Mouse (Mus musculus) bone marrow, adult 2 months (tissue): ENCODE data around the gene Smco4. TPM values are rescaled to one million over a fixed set of nuclear protein-coding genes. Genes with fewer than 3 reads are reported as not detected.

ENCODE experiments used
- H3K27ac ChIP-seq: fragments of 200-500 bp; 2 replicates; pipeline ENCODE4 v1.5.1; 2012; ENCODE audit warnings: low read depth, mild to moderate bottlenecking, control low read depth, inconsistent platforms, low read length; ENCODE audit not compliant: control insufficient read depth, poor library complexity, insufficient read depth
- H3K4me1 ChIP-seq: fragments of 200-500 bp; 2 replicates; pipeline ENCODE4 v1.6.1; 2011; ENCODE audit warnings: low read length; ENCODE audit not compliant: control insufficient read depth, insufficient read depth
- H3K4me3 ChIP-seq: fragments of 200-500 bp; replicated peaks from 2 replicates; pipeline ENCODE3; 2011; ENCODE audit warnings: mild to moderate bottlenecking, low read depth, low read length, control low read depth; ENCODE audit not compliant: control insufficient read depth
- CTCF ChIP-seq: fragments of 200-500 bp; IDR thresholded peaks from 2 replicates; pipeline ENCODE4 v1.5.1; 2011; ENCODE audit warnings: low read length, control low read depth; ENCODE audit not compliant: control insufficient read depth, insufficient read depth
- POLR2A ChIP-seq: fragments of 200-500 bp; IDR thresholded peaks from 2 replicates; pipeline ENCODE4 v1.6.1; 2011; ENCODE audit warnings: low read depth, mild to moderate bottlenecking, control low read depth, low read length, borderline replicate concordance; ENCODE audit not compliant: control insufficient read depth
- WGBS: fragments of 180-500 bp; shearing (Covaris S2); methylation state at CpG from one replicate; pipeline ENCODE4 v1.1.7; 2018; 5-methylcytosine and 5-hydroxymethylcytosine counted together
- polyA plus RNA-seq: library from polyadenylated mRNA; stranded (reverse); fragments of >200 nt; gene quantifications from 2 replicates; pipeline ENCODE4 v1.2.4, GENCODE M21; 2011; ENCODE audit warnings: low replicate concordance; ENCODE audit not compliant: missing spikeins, insufficient read depth, insufficient read length

Gene Smco4
- polyA plus RNA-seq, 1 experiment: 11.1 TPM

- Histone ChIP-seq H3K4me3 (no peak overlapping the region), H3K27ac (no peak overlapping the region), H3K4me1 (peaks cover 4% of the 10 kb centered on the region; the same call in 1 of the 2 replicates)
- TF ChIP-seq CTCF (no peak), POLR2A (no peak)
- 63% methylated on average over 7 of the region's 7 CpGs for WGBS
These were observed 19.7 kb downstream of the Smco4 start for GRCm38 (mm10) chr9:15512918-15513317.

GRCm38 (mm10) chr9:15516007-15516406, 22.8 kb downstream of the Smco4 start:
- Histone ChIP-seq H3K4me3 (no peak overlapping the region), H3K4me1 (peaks cover 4% of the 10 kb centered on the region; the same call in 1 of the 2 replicates), H3K27ac (no peak overlapping the region)
- TF ChIP-seq CTCF (no peak), POLR2A (no peak)
- WGBS: 71% methylated on average over 2 of the region's 2 CpGs

- peaks cover 4% of the 10 kb centered on the region; the same call in 1 of the 2 replicates for H3K4me1 ChIP-seq
- 94% methylated on average over 4 of the region's 4 CpGs for WGBS
- TF ChIP-seq POLR2A (no peak), CTCF (no peak)
- no peak overlapping the region for H3K4me3 ChIP-seq
- H3K27ac ChIP-seq: no peak overlapping the region
These were observed 24.7 kb downstream of the Smco4 start for GRCm38 (mm10) chr9:15517979-15518378.

DNA sequence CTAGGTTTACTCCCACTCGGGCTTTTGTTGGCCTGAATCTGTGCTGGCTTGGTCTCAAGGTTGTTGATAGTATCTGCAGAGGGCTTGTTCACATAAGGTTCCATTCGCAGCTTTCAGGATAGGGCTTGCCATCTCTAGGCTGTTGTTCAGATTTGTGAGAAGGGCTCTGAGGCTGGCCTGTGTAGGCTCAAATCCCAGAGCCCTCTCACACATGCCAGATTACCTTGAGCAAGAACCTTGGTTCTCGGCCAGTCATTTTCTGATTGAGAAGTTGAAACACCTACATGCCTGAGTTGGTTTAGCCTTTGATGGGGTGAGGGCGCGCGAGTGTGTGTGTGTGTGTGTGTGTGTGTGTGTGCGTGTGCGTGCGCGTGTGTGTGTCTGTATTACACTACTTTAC, 29.1 kb downstream of the Smco4 start:
- Histone ChIP-seq H3K4me3 (no peak overlapping the region), H3K27ac (no peak overlapping the region), H3K4me1 (no peaks in the 10 kb centered on the region)
- 85% methylated on average over 10 of the region's 10 CpGs for WGBS
- TF ChIP-seq CTCF (no peak), POLR2A (no peak)

DNA sequence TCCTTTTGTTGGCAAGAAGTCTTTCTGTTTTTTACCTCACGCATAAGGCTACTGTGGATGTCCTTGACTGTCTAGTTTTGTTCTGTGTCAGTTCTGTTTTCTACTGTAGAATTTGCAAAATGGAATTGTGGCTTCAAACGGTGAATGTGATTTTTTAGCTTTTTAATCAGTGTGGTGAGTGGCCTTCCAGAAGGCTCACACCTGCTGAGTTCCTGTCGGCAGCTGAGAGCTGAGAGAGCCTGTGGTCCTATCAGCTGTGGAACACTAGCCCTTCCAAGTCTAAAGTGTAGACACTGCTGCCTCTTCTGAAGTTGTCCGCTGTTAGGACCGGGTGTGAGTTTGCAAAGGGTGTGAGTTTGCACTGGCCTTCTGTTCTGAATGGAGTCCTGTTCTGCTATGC, 29.7 kb downstream of the Smco4 start:
- Histone ChIP-seq H3K27ac (no peak overlapping the region), H3K4me3 (no peak overlapping the region), H3K4me1 (no peaks in the 10 kb centered on the region)
- 83% methylated on average over 5 of the region's 5 CpGs for WGBS
- TF ChIP-seq POLR2A (no peak), CTCF (no peak)

DNA sequence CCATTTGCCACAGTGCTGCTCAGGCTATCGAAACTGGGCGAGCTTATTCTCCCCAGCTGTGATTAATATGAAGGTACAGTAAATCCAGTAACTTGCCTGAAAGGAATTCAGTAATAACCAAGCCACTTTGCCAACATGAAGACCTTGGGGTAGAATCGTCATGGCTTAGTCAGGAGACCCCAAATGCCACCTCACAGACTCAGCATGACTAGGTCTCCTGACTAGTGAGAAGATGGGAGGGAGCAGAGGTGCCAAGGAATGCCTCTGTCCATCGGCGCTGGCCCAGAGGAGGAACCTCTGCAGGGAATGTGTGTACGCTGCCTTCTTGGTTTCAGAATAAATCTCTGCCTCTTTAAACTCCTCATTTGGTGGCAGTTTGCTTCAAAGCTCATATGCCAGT, 30.4 kb downstream of the Smco4 start:
- Histone ChIP-seq H3K4me3 (no peak overlapping the region), H3K4me1 (no peaks in the 10 kb centered on the region), H3K27ac (no peak overlapping the region)
- TF ChIP-seq POLR2A: no peak
- no peak for TF ChIP-seq CTCF
- 88% methylated on average over 6 of the region's 6 CpGs for WGBS

DNA sequence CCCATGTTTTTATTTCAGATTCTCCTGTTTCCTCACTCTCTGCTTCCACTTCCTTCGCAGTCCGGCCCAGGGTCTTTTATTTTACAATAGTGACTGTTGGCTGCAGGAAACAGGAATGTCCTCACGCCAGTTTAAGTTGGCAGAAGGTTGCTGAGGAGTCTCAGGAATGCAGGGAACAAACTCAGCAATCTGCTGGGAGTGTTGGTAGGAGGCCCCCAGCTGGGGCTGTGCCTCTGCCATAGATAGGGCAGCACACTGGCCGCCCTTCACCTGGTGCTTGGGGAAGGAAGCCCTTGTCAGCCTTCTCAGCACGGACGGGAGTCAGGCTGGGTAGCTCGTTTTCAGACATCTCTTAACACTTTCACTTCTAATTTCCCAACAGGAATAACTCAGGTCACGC, 32.0 kb downstream of the Smco4 start:
- TF ChIP-seq POLR2A: no peak
- TF ChIP-seq CTCF: no peak
- no peak overlapping the region for H3K27ac ChIP-seq
- H3K4me3 ChIP-seq: no peak overlapping the region
- no peaks in the 10 kb centered on the region for H3K4me1 ChIP-seq
- WGBS: 67% methylated on average over 8 of the region's 8 CpGs

- Histone ChIP-seq H3K27ac (no peak overlapping the region), H3K4me3 (no peak overlapping the region), H3K4me1 (no peaks in the 10 kb centered on the region)
- WGBS: 80% methylated on average over 7 of the region's 7 CpGs
- TF ChIP-seq POLR2A: no peak
- no peak for TF ChIP-seq CTCF
These were observed 33.3 kb downstream of the Smco4 start for GRCm38 (mm10) chr9:15526539-15526938.

- 82% methylated on average over 6 of the region's 6 CpGs for WGBS
- Histone ChIP-seq H3K4me3 (no peak overlapping the region), H3K4me1 (no peaks in the 10 kb centered on the region), H3K27ac (no peak overlapping the region)
- TF ChIP-seq POLR2A: no peak
- TF ChIP-seq CTCF: no peak
These were observed 34.6 kb downstream of the Smco4 start for GRCm38 (mm10) chr9:15527846-15528245.

DNA sequence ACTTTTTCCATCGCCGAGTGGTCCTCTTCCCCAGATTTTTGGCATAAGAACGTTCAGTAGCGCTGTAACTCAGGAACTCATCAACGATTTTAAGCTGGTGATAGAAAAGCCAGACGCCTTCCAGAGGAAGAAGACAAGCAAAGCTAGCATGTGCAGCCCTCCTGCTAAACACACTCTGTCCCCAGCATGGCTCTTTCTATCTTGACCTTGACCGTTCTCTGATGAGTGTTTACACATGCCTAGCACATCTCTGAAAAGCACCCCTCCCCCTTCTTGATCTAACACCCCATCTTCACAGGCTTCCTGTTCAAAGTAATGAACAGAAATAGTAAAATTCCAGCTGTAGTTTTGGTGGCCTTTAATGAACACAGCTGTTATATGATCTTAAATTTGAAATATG, 35.1 kb downstream of the Smco4 start:
- Histone ChIP-seq H3K27ac (no peak overlapping the region), H3K4me3 (no peak overlapping the region), H3K4me1 (no peaks in the 10 kb centered on the region)
- TF ChIP-seq CTCF (no peak), POLR2A (no peak)
- WGBS: 87% methylated on average over 7 of the region's 7 CpGs
